Mouse (Mus musculus): ENCODE results near the gene Tmem72.

GRCm38 (mm10) chr6:116647763-116648162, 69.0 kb downstream of the Tmem72 start:
- TF ChIP-seq POLR2A (IDR thresholded peaks at IDR 0.05; ENCODE audit: low read depth, low read length) (no peak), CTCF (IDR thresholded peaks at IDR 0.05; ENCODE audit: borderline replicate concordance, insufficient read depth, low read length) (no peak)
